Mouse (Mus musculus): ENCODE measurements around the gene Fhl5. TPM values are rescaled to one million over a fixed set of nuclear protein-coding genes. Genes with fewer than 3 reads are reported as not detected.
"Not testable (repeated sequence)": the region's sequence is repeated elsewhere in the genome, so short reads cannot be mapped to it uniquely, and the experiment has no call there.

The Fhl5 gene
- not detected in 2 replicates for polyA plus RNA-seq (2015; fragmentation: Nextera tagmentation; extraction: Ambion mirVana)

GRCm38 (mm10) chr4:25242776-25243175 is at the start of gene Fhl5:
Gene Fhl5, minus strand, starts transcription at chr4:25242876.
- 85% methylated on average over 3 of the region's 3 CpGs for WGBS
- H3K9me3 ChIP-seq: no peaks in the 10 kb centered on the region

GRCm38 (mm10) chr4:25285002-25285401 is 42.3 kb upstream of the Fhl5 start:
- H3K36me3 ChIP-seq; H3K9ac ChIP-seq; H3K9me3 ChIP-seq; ATAC-seq (ENCODE audit: insufficient number of reproducible peaks, insufficient read depth, low FRiP score, low TSS enrichment, low read depth); H3K4me3 ChIP-seq; H3K4me2 ChIP-seq; H3K27me3 ChIP-seq; H3K27ac ChIP-seq; H3K4me1 ChIP-seq: not testable (repeated sequence)
- 85% methylated on average over 1 of the region's 1 CpGs for WGBS

More at GRCm38 (mm10) chr4:25242776-25243175, at the start of gene Fhl5:
- H3K9ac ChIP-seq: no peak within 1 kb of the TSS
- no peak within 1 kb of the TSS for H3K4me3 ChIP-seq
- no peaks in the 10 kb centered on the region for H3K27me3 ChIP-seq
- H3K27ac ChIP-seq: no peak within 1 kb of the TSS
- no peak within 1 kb of the TSS for H3K4me2 ChIP-seq
- H3K36me3 ChIP-seq: 0 out of 2 replicates have a peak, but pooled peaks cover under 1% of the 10 kb centered on the region
- H3K4me1 ChIP-seq: no peaks in the 10 kb centered on the region
- ATAC-seq (ENCODE audit: insufficient number of reproducible peaks, insufficient read depth, low FRiP score, low TSS enrichment, low read depth): no peak

GRCm38 (mm10) chr4:25281671-25282038 is 39.0 kb upstream of the Fhl5 start, which contains the start of gene Ufl1:
Gene Ufl1, minus strand, starts transcription at chr4:25281821.
- ATAC-seq (ENCODE audit: insufficient number of reproducible peaks, insufficient read depth, low FRiP score, low TSS enrichment, low read depth): peak; percentile 99
- under 1% methylated on average over 30 of the region's 30 CpGs for WGBS
- H3K9me3 ChIP-seq: no peaks in the 10 kb centered on the region
- H3K4me3 ChIP-seq: peak within 1 kb of the TSS; percentile 81
- no peaks in the 10 kb centered on the region for H3K27me3 ChIP-seq
- peaks cover 18% of the 10 kb centered on the region for H3K36me3 ChIP-seq
- peak within 1 kb of the TSS; percentile 99 for H3K27ac ChIP-seq
- peak within 1 kb of the TSS; percentile 97 for H3K9ac ChIP-seq
- peak within 1 kb of the TSS; percentile 62 for H3K4me2 ChIP-seq
- H3K4me1 ChIP-seq: peaks cover 5% of the 10 kb centered on the region; the same call in 1 of the 2 replicates

GRCm38 (mm10) chr4:25280938-25281670 is 38.4 kb upstream of the Fhl5 start:
- Histone ChIP-seq H3K27me3 (no peaks in the 10 kb centered on the region), H3K4me1 (peaks cover 5% of the 10 kb centered on the region; the same call in 1 of the 2 replicates), H3K4me3 (peak overlapping the region; percentile 81), H3K9me3 (no peaks in the 10 kb centered on the region), H3K9ac (peak overlapping the region; percentile 97), H3K4me2 (peak overlapping the region; percentile 62), H3K27ac (peak overlapping the region; percentile 99), H3K36me3 (peaks cover 19% of the 10 kb centered on the region)
- peak; percentile 90 for ATAC-seq (ENCODE audit: insufficient number of reproducible peaks, insufficient read depth, low FRiP score, low TSS enrichment, low read depth)
- WGBS: under 1% methylated on average over 32 of the region's 32 CpGs

DNA sequence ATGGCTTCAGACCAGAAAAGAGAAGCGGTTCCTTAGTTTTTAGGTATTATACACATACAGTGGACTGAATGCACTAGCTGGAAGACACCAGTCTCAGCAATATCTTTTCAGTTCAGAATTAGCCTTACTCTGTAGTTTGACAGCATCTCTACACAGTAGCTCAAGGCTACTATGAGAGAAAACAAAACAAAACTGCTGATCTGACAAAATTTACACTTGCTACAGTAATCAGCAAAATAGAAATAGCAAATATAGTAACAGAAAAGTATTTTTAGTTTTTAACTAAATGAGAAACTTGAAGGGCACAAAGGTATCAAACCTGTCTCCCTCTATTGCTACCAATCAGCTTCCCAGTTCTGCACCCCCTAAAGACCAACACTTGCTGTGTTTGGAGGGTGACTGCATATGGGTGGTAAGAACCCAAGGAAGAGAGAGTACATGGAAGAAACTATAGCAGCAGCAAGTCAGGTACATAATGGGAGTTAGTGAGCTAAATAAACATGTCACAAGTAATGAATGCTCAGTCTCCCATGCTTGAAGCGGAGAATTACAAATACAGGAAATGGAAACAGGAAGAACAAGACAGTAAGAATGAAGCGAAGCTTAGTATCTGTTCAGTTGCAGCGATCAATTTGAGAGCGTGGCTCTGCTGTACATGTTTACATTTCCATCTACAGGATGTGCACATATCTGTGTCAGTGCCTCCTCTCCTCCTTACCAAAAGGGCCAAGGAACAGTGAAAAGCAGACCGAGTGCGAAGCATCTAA is 30.4 kb upstream of the Fhl5 start:
- no peaks in the 10 kb centered on the region for H3K9me3 ChIP-seq
- H3K36me3 ChIP-seq: peaks cover 79% of the 10 kb centered on the region
- no peak overlapping the region for H3K27ac ChIP-seq
- no peak overlapping the region for H3K9ac ChIP-seq
- no peak overlapping the region for H3K4me3 ChIP-seq
- WGBS: 94% methylated on average over 7 of the region's 7 CpGs
- ATAC-seq (ENCODE audit: insufficient number of reproducible peaks, insufficient read depth, low FRiP score, low TSS enrichment, low read depth): no peak
- no peak overlapping the region for H3K4me2 ChIP-seq
- no peaks in the 10 kb centered on the region for H3K27me3 ChIP-seq
- no peaks in the 10 kb centered on the region for H3K4me1 ChIP-seq

DNA sequence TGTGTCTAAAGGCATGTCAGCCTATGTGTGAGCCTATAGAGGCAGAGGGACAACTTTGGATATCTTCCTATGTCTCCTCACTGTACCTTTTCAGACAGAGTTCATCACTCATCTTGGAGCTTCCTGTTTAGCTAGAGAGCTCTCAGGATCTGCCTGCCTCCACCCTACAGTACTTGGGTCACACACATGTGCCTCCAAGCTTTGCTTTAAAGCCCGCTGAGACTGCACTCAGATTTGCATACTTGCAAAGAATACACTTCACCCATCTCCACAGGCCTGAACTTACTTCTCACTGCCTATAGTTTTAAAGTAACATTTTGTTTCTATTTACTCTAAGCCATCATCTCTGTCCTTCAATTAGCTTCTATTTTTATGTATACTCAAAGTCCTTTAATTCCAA is 29.2 kb upstream of the Fhl5 start:
- H3K36me3 ChIP-seq: peaks cover 79% of the 10 kb centered on the region
- H3K27me3 ChIP-seq: no peaks in the 10 kb centered on the region
- H3K9me3 ChIP-seq: no peaks in the 10 kb centered on the region
- no peak overlapping the region for H3K9ac ChIP-seq
- no peak overlapping the region for H3K4me2 ChIP-seq
- H3K4me3 ChIP-seq: no peak overlapping the region
- ATAC-seq (ENCODE audit: insufficient number of reproducible peaks, insufficient read depth, low FRiP score, low TSS enrichment, low read depth): no peak
- 81% methylated on average over 1 of the region's 1 CpGs for WGBS
- H3K4me1 ChIP-seq: no peaks in the 10 kb centered on the region
- no peak overlapping the region for H3K27ac ChIP-seq

GRCm38 (mm10) chr4:25267144-25267543 is 24.5 kb upstream of the Fhl5 start:
- 90% methylated on average over 3 of the region's 3 CpGs for WGBS
- Histone ChIP-seq H3K4me2 (no peak overlapping the region), H3K9ac (no peak overlapping the region), H3K36me3 (peaks cover 78% of the 10 kb centered on the region), H3K9me3 (no peaks in the 10 kb centered on the region), H3K4me1 (no peaks in the 10 kb centered on the region), H3K4me3 (no peak overlapping the region), H3K27me3 (no peaks in the 10 kb centered on the region), H3K27ac (no peak overlapping the region)
- ATAC-seq (ENCODE audit: insufficient number of reproducible peaks, insufficient read depth, low FRiP score, low TSS enrichment, low read depth): no peak

- H3K9me3 ChIP-seq: no peaks in the 10 kb centered on the region
- no peaks in the 10 kb centered on the region for H3K4me1 ChIP-seq
- H3K27ac ChIP-seq: no peak overlapping the region
- 89% methylated on average over 7 of the region's 7 CpGs for WGBS
- H3K27me3 ChIP-seq: no peaks in the 10 kb centered on the region
- peaks cover 49% of the 10 kb centered on the region for H3K36me3 ChIP-seq
- H3K9ac ChIP-seq: no peak overlapping the region
- ATAC-seq (ENCODE audit: insufficient number of reproducible peaks, insufficient read depth, low FRiP score, low TSS enrichment, low read depth): no peak
- H3K4me3 ChIP-seq: no peak overlapping the region
- H3K4me2 ChIP-seq: no peak overlapping the region
These were observed 15.2 kb upstream of the Fhl5 start for GRCm38 (mm10) chr4:25257822-25258398.

DNA sequence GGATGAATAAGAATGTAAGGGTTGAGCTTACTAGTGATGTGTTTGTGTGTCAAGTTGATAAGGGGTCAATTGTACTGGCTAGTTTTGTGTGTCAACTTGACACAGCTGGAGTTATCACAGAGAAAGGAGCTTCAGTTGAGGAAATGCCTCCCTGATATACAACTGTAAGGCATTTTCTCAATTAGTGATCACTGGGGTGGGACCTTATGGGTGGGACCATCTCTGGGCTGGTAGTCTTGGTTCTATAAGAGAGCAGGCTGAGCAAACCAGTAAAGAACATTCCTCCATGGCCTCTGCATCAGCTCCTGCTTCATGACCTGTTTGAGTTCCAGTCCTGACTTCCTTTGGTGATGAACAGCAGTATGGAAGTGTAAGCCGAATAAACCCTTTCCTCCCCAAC is 7.0 kb downstream of the Fhl5 start:
- H3K4me1 ChIP-seq; H3K9ac ChIP-seq; H3K4me3 ChIP-seq; H3K4me2 ChIP-seq; ATAC-seq (ENCODE audit: insufficient number of reproducible peaks, insufficient read depth, low FRiP score, low TSS enrichment, low read depth); H3K36me3 ChIP-seq; H3K9me3 ChIP-seq; H3K27ac ChIP-seq; H3K27me3 ChIP-seq: not testable (repeated sequence)
- WGBS: 89% methylated on average over 1 of the region's 1 CpGs

DNA sequence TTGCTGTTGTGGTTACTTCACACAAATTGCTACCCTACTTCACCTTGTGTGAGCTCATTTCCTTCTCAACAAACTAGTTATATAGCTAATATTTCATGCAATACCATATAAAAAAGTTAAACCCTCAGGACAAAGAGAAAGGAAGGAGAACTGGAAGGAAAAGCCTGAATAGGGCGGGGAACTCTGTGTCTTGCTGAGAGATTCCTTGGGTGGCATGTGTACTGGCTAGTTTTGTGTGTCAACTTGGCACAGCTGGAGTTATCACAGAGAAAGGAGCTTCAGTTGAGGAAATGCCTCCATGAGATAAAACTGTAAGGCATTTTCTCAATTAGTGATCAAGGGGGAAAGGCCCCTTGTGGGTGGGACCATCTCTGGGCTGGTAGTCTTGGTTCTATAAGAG is 8.9 kb downstream of the Fhl5 start:
- H3K4me2 ChIP-seq; ATAC-seq (ENCODE audit: insufficient number of reproducible peaks, insufficient read depth, low FRiP score, low TSS enrichment, low read depth); H3K27ac ChIP-seq; H3K9ac ChIP-seq; H3K36me3 ChIP-seq; H3K4me3 ChIP-seq; H3K4me1 ChIP-seq; H3K27me3 ChIP-seq; H3K9me3 ChIP-seq: not testable (repeated sequence)
- WGBS: 89% methylated on average over 1 of the region's 1 CpGs

GRCm38 (mm10) chr4:25232546-25232945 is 10.1 kb downstream of the Fhl5 start:
- 94% methylated on average over 3 of the region's 3 CpGs for WGBS
- H3K4me3 ChIP-seq: no peak overlapping the region
- no peak for ATAC-seq (ENCODE audit: insufficient number of reproducible peaks, insufficient read depth, low FRiP score, low TSS enrichment, low read depth)
- no peak overlapping the region for H3K9ac ChIP-seq
- H3K27me3 ChIP-seq: no peaks in the 10 kb centered on the region
- no peak overlapping the region for H3K27ac ChIP-seq
- no peaks in the 10 kb centered on the region for H3K9me3 ChIP-seq
- H3K4me1 ChIP-seq: no peaks in the 10 kb centered on the region
- no peaks in the 10 kb centered on the region for H3K36me3 ChIP-seq
- no peak overlapping the region for H3K4me2 ChIP-seq

All from embryonic facial prominence, embryonic 13.5 days (tissue).